Mouse (Mus musculus): ENCODE results near the gene Scfd2. TPM values are rescaled to one million over a fixed set of nuclear protein-coding genes. Genes with fewer than 3 reads are reported as not detected.
A peak's percentile ranks its signal among the peaks of the same experiment; 100 is the strongest.

The Scfd2 gene
- polyA plus RNA-seq, 1 experiment from 2014 or later: 13.9 TPM

DNA sequence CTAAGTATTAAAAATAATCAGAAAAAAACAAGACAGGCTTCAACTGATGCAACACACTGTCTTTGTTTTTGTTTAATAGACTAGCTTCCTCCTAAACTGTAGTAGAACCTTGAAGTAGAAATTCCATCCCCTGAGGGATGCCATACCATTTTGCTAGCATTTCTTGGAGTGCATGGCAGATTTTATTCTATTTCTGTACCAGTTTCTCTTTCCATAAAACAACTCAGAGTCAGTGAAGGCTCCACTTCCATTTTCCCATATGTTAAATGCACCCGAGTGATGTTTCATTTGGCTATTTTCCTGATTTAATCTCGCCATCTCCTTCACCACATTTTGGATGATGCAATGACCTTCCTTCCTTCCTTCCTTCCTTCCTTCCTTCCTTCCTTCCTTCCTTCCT, 243.4 kb downstream of the Scfd2 start:
- DNase-seq: no peak
- H3K4me3 ChIP-seq (replicated peaks): no peak overlapping the region
- no peak overlapping the region for H3K4me2 ChIP-seq
- H3K9me3 ChIP-seq (replicated peaks): no peaks in the 10 kb centered on the region
- no peak for ATAC-seq (ENCODE audit: low read depth)
- no peak overlapping the region for H3K9ac ChIP-seq
- H3K36me3 ChIP-seq: no peaks in the 10 kb centered on the region
- H3K27me3 ChIP-seq: no peaks in the 10 kb centered on the region
- 53% methylated on average over 2 of the region's 2 CpGs for WGBS (ENCODE audit: insufficient replicate concordance)
- H3K4me1 ChIP-seq (replicated peaks): peaks cover 19% of the 10 kb centered on the region
- H3K27ac ChIP-seq: no peak overlapping the region

GRCm38 (mm10) chr5:74286301-74286700, 245.3 kb downstream of the Scfd2 start:
- no peaks in the 10 kb centered on the region for H3K27me3 ChIP-seq
- ATAC-seq (ENCODE audit: low read depth) (no peak), DNase-seq (no peak)
- H3K4me3 ChIP-seq (replicated peaks): no peak overlapping the region
- H3K9me3 ChIP-seq (replicated peaks): no peaks in the 10 kb centered on the region
- H3K9ac ChIP-seq: no peak overlapping the region
- no peaks in the 10 kb centered on the region for H3K36me3 ChIP-seq
- H3K4me2 ChIP-seq: no peak overlapping the region
- H3K27ac ChIP-seq: no peak overlapping the region
- WGBS (ENCODE audit: insufficient replicate concordance): 68% methylated on average over 4 of the region's 4 CpGs
- peaks cover 19% of the 10 kb centered on the region for H3K4me1 ChIP-seq (replicated peaks)

DNA sequence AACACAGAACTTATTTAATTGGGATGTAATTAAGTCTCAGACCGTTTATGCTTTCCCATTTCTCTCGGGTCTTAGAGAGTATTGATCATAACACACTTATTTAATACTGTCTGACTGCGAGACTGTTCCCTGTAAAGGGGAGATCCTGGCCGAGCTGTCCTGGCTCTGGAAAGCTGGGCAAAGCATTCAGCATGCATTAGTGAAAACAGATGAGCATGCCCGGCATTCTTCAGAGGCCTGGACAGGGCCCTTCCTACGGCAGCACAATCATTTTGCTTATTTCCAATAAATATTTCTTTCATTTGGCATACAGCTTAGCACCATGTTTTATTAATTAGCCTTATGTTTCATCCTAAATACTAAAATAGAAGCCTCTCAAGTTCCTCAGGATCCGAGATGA, 245.8 kb downstream of the Scfd2 start:
- no peak overlapping the region for H3K4me3 ChIP-seq (replicated peaks)
- no peaks in the 10 kb centered on the region for H3K9me3 ChIP-seq (replicated peaks)
- H3K27ac ChIP-seq: no peak overlapping the region
- H3K36me3 ChIP-seq: no peaks in the 10 kb centered on the region
- H3K27me3 ChIP-seq: no peaks in the 10 kb centered on the region
- 69% methylated on average over 7 of the region's 7 CpGs for WGBS (ENCODE audit: insufficient replicate concordance)
- DNase-seq (no peak), ATAC-seq (ENCODE audit: low read depth) (no peak)
- H3K4me2 ChIP-seq: no peak overlapping the region
- H3K9ac ChIP-seq: no peak overlapping the region
- H3K4me1 ChIP-seq (replicated peaks): peaks cover 19% of the 10 kb centered on the region

DNA sequence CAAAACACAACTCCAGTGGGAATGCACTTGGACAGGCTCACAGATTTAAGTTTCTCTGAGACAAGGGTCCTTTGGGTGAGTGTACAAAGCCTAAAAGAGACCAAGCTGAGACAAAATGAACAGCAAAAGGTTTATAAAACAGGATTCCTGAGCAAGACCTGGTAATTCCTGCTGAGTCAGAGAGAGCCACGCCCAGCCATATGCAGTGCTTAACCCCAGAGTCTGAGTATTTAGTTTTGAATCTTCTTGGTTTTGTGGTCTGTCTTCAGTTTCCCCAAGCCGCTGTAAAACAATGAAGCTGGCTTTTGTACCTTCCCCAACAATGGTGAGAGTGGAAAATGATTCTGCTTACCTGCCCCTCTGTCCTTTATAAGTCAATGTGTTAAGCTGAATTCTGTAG, 246.3 kb downstream of the Scfd2 start:
- DNase-seq (no peak), ATAC-seq (ENCODE audit: low read depth) (no peak)
- Histone ChIP-seq H3K36me3 (no peaks in the 10 kb centered on the region), H3K27ac (no peak overlapping the region), H3K27me3 (no peaks in the 10 kb centered on the region), H3K4me1 (replicated peaks) (peaks cover 19% of the 10 kb centered on the region), H3K9ac (no peak overlapping the region; the same call in 1 of the 2 replicates), H3K4me3 (replicated peaks) (no peak overlapping the region), H3K9me3 (replicated peaks) (no peaks in the 10 kb centered on the region), H3K4me2 (no peak overlapping the region)
- WGBS (ENCODE audit: insufficient replicate concordance): 19% methylated on average over 2 of the region's 2 CpGs

- Histone ChIP-seq H3K4me3 (replicated peaks) (no peak overlapping the region), H3K27ac (no peak overlapping the region), H3K4me1 (replicated peaks) (peaks cover 19% of the 10 kb centered on the region), H3K27me3 (no peaks in the 10 kb centered on the region), H3K36me3 (no peaks in the 10 kb centered on the region), H3K9me3 (replicated peaks) (no peaks in the 10 kb centered on the region), H3K4me2 (no peak overlapping the region), H3K9ac (no peak overlapping the region)
- DNase-seq: no peak
- no peak for ATAC-seq (ENCODE audit: low read depth)
- 39% methylated on average over 8 of the region's 8 CpGs for WGBS (ENCODE audit: insufficient replicate concordance)
These were observed 248.0 kb downstream of the Scfd2 start for GRCm38 (mm10) chr5:74283545-74283944.

DNA sequence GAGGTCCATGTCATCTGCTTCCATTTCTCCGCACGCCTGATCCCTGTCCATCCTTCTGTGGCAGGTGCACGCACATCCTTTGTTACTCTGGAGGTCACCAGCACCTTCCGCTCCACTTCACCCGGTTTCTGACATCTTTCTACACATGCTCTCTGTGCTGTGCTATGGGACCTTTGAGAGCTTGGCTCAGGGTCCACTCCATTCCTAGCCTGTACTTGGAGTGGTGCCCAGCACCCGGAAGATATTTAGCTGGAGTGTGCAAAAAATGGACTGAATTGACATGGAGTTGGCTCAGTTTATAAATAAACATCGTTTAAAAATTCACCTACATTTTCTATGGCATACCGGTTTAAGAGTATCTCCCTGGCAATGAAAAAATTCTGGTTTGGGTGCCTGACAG, 250.1 kb downstream of the Scfd2 start:
- no peak overlapping the region for H3K4me2 ChIP-seq
- ATAC-seq (ENCODE audit: low read depth) (no peak), DNase-seq (no peak)
- WGBS (ENCODE audit: insufficient replicate concordance): 85% methylated on average over 8 of the region's 8 CpGs
- no peak overlapping the region for H3K27ac ChIP-seq
- peaks cover 18% of the 10 kb centered on the region for H3K4me1 ChIP-seq (replicated peaks)
- no peak overlapping the region for H3K9ac ChIP-seq
- H3K27me3 ChIP-seq: no peaks in the 10 kb centered on the region
- H3K9me3 ChIP-seq (replicated peaks): no peaks in the 10 kb centered on the region
- H3K36me3 ChIP-seq: no peaks in the 10 kb centered on the region
- no peak overlapping the region for H3K4me3 ChIP-seq (replicated peaks)

GRCm38 (mm10) chr5:74279673-74280072, 251.9 kb downstream of the Scfd2 start:
- WGBS (ENCODE audit: insufficient replicate concordance): 69% methylated on average over 7 of the region's 7 CpGs
- Histone ChIP-seq H3K27me3 (no peaks in the 10 kb centered on the region), H3K27ac (no peak overlapping the region), H3K4me1 (replicated peaks) (peaks cover 3% of the 10 kb centered on the region), H3K4me3 (replicated peaks) (no peak overlapping the region), H3K9ac (no peak overlapping the region), H3K4me2 (no peak overlapping the region), H3K36me3 (no peaks in the 10 kb centered on the region), H3K9me3 (replicated peaks) (no peaks in the 10 kb centered on the region)
- DNase-seq: no peak
- ATAC-seq (ENCODE audit: low read depth): no peak

- no peaks in the 10 kb centered on the region for H3K4me1 ChIP-seq (replicated peaks)
- no peak overlapping the region for H3K4me3 ChIP-seq (replicated peaks)
- no peak for DNase-seq
- H3K27ac ChIP-seq: no peak overlapping the region
- H3K27me3 ChIP-seq: no peaks in the 10 kb centered on the region
- no peak overlapping the region for H3K4me2 ChIP-seq
- H3K36me3 ChIP-seq: no peaks in the 10 kb centered on the region
- no peaks in the 10 kb centered on the region for H3K9me3 ChIP-seq (replicated peaks)
- WGBS (ENCODE audit: insufficient replicate concordance): 72% methylated on average over 7 of the region's 7 CpGs
- no peak for ATAC-seq (ENCODE audit: low read depth)
- H3K9ac ChIP-seq: no peak overlapping the region
These were observed 253.1 kb downstream of the Scfd2 start for GRCm38 (mm10) chr5:74278428-74278827.

DNA sequence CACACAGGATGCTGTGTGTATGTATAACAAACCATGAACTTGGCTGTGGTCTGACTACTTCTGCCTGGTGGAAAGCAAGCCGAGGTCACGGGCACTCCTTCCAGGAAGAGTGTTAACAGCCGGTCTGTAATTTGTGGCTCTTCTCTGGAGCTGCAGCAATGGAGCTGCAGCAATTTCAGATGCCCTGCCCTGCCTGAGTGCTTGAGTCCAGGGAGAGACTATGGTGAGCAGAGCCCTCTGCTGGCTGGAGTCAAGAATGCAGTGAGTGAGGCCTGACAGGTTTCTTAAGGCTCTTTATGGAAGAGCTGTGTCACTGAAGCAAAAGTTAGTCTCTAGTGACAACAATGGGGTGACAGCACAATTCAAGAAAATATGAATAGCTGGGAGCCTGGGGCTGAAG, 253.8 kb downstream of the Scfd2 start:
- Histone ChIP-seq H3K9ac (no peak overlapping the region), H3K4me2 (no peak overlapping the region), H3K36me3 (no peaks in the 10 kb centered on the region), H3K27ac (no peak overlapping the region), H3K9me3 (replicated peaks) (no peaks in the 10 kb centered on the region), H3K4me3 (replicated peaks) (no peak overlapping the region), H3K27me3 (no peaks in the 10 kb centered on the region), H3K4me1 (replicated peaks) (no peaks in the 10 kb centered on the region)
- whole genome bisulfite sequencing (ENCODE audit: insufficient replicate concordance): 6% methylated on average over 3 of the region's 3 CpGs
- ATAC-seq (ENCODE audit: low read depth) (no peak), DNase-seq (peak; percentile 36)

GRCm38 (mm10) chr5:74277216-74277615, 254.3 kb downstream of the Scfd2 start:
- H3K4me2 ChIP-seq: no peak overlapping the region

GRCm38 (mm10) chr5:74273313-74273712, 258.2 kb downstream of the Scfd2 start:
- H3K4me1 ChIP-seq (replicated peaks): no peaks in the 10 kb centered on the region
- H3K4me2 ChIP-seq: no peak overlapping the region
- no peak overlapping the region for H3K4me3 ChIP-seq (replicated peaks)
- no peak overlapping the region for H3K27ac ChIP-seq
- no peaks in the 10 kb centered on the region for H3K36me3 ChIP-seq
- H3K27me3 ChIP-seq: no peaks in the 10 kb centered on the region
- no peak for DNase-seq
- H3K9ac ChIP-seq: no peak overlapping the region
- no peak for ATAC-seq (ENCODE audit: low read depth)
- WGBS (ENCODE audit: insufficient replicate concordance): 59% methylated on average over 3 of the region's 3 CpGs
- H3K9me3 ChIP-seq (replicated peaks): no peaks in the 10 kb centered on the region

More at GRCm38 (mm10) chr5:74277216-74277615, 254.3 kb downstream of the Scfd2 start:
- Histone ChIP-seq H3K36me3 (no peaks in the 10 kb centered on the region), H3K4me1 (replicated peaks) (no peaks in the 10 kb centered on the region), H3K27ac (no peak overlapping the region), H3K27me3 (no peaks in the 10 kb centered on the region), H3K4me3 (replicated peaks) (no peak overlapping the region), H3K9ac (no peak overlapping the region), H3K9me3 (replicated peaks) (no peaks in the 10 kb centered on the region)
- 74% methylated on average over 5 of the region's 5 CpGs for WGBS (ENCODE audit: insufficient replicate concordance)
- no peak for DNase-seq
- ATAC-seq (ENCODE audit: low read depth): no peak

DNA sequence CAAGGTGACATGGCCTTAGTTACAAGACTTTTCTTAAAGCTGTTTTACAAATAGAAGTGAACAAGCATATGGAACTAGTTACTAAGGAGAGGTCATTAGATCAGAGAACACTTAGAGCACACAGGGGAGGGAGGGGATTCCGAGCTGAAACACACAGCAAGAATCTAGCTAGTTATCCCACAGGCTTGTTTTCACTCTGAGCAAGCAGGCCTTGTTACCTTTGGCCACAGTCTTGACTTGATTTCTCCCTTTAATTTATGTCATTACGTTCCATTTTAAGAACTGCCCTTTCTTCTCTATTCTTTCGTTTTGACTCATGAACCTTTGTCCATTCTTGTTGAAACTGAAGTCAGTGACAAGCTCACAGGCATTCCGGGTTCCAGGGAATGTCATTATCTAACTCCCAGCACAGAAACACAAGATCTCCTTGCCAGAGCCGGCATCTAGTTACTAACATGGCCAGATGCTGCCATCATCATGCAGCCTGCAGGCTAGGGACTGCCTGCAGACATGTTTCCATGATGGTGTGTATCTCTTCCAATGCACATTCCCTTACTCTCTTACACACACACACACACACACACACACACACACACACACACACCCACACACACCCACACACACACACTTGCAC, 263.7 kb downstream of the Scfd2 start:
- no peak overlapping the region for H3K27ac ChIP-seq
- DNase-seq (no peak), ATAC-seq (ENCODE audit: low read depth) (no peak)
- no peaks in the 10 kb centered on the region for H3K36me3 ChIP-seq
- 62% methylated on average over 5 of the region's 5 CpGs for WGBS (ENCODE audit: insufficient replicate concordance)
- peaks cover 10% of the 10 kb centered on the region for H3K4me1 ChIP-seq (replicated peaks)
- H3K27me3 ChIP-seq: no peaks in the 10 kb centered on the region
- H3K4me2 ChIP-seq: no peak overlapping the region
- no peak overlapping the region for H3K4me3 ChIP-seq (replicated peaks)
- no peaks in the 10 kb centered on the region for H3K9me3 ChIP-seq (replicated peaks)
- no peak overlapping the region for H3K9ac ChIP-seq

All from liver, embryonic 13.5 days (tissue).